Mouse (Mus musculus) ZHBTc4 (cell line): ENCODE measurements around the gene Gm11034.

Experiments used
- DNase-seq: peaks from one replicate; pipeline ENCODE4 v3.0.0-alpha.2; 2011; ENCODE audit warnings: low read depth, low spot score

Gm11034 gene

DNA sequence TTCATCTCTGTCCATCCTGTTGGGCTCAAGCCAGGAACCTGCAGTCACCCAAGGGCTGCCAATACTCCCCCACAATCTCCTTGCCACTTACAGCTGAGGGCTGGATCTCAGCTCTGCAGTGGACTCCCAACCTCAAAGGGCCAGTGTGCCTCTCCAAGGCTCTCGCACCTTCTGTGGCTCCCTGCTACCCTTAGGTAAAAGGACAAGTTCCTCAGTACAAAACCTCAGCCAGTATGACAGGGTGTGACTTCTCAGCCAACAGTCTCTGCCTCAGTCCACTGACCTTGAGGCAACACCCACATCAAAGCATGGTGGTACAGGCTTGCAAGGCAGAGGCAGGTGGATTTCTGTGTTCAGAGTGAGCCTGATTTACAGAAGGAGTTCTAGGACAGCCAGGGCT is 1.6 kb downstream of the Gm11034 start:
- DNase-seq, result no peak

DNA sequence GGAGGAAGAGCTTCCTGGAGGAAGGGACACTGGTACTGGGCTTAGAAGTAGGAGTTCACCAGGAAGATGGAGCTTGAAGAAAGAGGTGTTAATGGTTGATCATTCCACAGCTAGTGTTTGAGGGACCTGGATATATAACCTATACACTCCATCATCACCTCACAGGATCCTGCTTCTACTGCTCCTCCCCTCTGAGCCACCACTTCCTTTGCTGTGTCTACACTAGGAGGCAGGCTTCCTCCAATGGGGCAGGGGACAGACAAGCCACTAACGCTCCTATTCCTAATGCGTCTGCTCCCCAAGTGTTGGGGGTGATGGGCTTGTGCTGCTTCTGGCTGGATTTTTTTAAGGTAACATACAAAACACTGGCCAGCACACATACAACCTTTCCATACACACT is 2.7 kb downstream of the Gm11034 start:
- DNase-seq, result no peak

DNA sequence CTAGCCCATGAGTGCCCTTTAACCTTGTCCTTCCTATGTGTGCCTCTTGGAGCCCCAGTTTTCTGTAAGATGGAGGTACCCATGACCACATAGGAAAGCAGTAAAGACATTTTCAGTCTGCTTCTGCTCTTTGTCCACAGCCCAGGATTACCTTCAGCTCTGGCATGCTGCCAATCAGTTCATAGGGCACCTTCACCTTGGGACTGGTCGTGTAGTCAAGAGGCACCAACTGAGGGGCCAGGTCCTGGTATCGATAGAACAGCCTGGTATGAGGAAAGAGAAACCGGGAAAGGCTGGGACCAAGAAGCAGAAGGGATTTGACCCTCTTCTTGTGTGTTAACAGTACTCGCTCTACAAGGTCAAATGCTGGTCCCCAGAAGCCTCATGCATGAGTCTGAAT is 3.2 kb downstream of the Gm11034 start:
- DNase-seq, result no peak

DNA sequence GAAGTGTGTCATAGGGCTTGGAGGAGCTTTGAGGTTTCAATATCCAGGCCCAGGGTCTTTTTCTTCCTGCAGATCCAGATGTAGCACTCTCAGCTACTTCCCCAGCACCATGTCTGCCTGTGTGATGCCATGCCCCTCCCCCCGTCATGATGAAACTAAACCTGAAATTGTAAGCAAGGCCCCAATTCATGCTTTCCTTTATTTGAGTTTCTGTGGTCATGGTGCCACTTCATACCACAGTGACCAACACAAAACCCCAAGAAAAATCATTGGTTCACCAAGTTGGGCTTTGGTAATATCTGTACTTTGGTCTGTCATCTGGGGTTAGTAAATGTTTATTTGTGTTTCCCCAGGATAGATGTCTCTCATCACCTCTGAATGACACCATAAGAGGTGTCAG is 4.9 kb downstream of the Gm11034 start:
- DNase-seq, result no peak

DNA sequence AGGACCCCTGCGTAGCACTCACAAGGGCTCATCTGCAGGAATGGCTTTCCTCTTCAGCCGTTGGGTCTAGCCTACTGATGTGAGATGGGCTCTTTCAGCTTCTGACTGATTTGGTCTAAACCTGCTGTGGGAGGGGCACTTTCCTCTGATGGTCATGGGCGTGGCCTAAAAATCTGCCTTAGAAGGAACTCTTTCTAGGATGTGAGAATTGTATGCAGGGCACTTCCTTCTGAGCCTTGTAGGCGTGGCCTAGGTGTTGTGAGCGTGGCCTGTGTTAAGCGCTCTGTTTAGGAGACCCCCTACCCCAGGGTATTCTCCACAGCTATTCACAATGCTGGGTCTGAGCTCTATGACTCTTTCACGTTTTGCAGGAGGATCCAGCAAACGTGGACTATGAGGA is 15.4 kb downstream of the Gm11034 start:
- peak; percentile 92 for DNase-seq

DNA sequence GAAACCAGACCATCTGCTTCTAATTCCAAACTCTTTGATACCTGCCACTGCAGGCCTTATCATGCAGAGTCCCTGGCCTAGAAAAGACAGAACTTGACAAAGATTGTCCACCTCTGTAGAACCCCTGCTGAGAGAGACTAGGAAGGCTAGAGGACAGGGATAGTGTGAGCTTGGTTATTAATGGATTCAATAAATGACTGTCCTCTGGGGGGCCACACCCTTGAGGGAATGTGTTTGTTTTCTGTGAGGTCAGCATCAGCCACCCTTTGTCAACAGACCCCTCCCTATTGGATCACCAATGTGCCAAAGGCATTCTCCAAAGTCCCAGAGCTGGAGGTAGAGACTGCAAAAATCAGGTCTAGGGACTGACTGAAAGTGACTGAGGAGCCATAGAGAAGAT is 21.4 kb downstream of the Gm11034 start:
- DNase-seq, result peak; percentile 60

DNA sequence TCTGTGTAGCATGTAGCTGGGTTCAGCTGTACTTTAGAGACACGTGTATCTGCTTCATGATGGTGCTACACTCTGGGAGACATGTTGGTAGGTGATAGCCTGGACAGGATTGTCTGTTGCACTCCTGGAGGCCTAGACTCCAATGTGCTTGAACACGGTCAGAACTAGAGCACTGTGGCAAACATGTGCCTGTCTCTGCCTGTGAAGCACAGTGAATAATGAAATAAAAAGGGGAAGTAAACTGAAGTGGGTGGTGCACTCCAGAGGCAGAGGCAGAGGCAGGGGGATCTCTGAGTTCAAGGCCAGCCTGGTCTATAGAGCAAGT is 23.3 kb downstream of the Gm11034 start:
- DNase-seq, result no peak

DNA sequence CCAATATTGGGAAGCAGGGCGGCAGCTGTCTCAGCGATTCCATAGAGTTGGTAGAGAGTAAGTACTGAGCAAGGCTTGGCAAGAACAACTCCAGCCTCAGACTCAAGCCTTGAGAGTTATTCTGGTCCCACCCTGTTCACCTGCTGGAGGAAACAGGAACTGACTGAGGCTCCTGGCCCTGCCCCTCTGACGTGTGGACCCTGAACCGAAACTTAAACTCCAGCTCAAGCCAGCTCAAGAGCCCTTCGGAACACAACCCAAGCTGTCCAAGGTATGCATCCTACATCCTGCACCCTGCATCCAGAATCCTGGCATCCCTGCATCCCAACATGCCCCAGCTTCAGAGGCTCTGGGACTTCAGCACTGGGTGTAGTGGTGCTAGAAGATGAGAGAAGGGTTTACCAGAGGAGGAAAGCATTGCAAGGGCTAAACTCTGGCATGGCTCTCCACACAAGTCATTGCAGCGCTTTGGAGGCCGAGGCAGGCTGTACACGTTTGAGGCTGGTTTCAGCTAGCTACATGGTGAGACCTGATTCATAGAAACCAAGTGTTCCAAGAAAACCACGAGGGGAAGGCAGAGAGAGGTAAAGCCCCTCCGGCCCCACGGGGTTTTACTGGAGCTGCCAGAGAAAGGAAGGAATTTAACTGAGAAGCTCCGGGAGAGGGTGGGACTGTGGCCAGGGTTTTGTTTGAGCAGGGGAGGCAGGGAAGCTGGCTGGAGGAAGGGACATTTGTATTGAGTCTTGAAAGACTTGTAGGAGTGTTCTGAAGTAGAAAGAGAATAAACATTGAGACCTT is 23.8 kb downstream of the Gm11034 start, which contains the start of gene Hsh2d:
TSS of gene Hsh2d (plus strand) at position 222 of the 798 bp plus-strand sequence.
- DNase-seq, result peak; percentile 71

DNA sequence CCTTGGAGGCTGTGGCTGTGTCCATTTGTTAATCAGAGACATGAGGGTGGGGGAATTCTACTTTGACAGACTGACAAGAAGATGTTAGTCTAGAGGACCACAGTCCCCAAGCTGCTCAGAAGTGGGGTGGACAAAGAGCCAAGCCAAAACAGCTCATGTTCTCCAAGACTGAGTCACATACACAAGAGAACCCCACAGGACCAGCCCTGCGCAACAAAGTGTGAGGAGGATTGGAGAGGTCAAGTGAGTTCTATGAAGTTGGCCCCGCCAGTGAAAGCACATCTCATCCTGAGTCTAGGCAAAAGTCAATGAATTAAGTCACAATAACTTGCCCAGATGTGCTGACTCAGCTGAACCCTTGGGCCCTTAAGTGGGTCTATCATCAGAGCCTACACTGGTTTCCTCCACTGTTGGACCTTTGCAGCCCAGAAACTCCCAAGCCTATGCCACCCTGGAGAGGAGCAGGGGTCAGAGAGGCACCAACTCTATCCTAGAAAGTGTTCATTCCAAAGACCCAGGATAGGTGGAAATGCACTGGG is 25.6 kb downstream of the Gm11034 start:
- DNase-seq, result no peak

DNA sequence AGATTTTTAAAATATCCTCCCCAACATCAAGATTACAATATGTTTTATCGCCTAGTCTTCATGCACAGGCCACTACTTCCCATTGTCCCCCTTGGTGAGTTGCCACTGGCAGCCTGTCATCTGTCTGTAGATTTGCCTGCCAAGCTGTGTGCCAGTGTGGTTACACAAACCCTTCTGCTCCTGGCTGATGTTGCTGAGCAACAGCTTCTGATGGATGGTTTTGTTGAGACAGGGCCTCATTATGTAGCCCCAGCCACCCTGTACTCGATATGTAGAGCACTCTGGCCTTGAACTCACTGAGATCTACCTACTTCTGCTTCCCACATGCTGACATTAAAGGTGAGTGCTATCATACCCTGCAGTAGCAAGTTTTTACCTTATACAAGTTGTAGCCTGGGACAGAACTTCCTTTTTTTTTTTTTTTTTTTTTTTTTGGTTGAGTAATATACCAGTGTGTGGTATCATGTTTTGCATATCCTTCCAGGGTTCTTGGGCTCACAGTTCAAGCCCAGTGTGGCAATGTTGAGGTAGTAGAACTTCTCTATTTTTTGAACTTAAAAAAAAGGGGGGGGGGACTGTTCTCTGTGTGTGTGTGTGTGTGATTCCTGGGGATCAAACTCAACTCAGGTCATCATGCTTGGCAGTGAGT is 29.8 kb downstream of the Gm11034 start:
- DNase-seq, result no peak

DNA sequence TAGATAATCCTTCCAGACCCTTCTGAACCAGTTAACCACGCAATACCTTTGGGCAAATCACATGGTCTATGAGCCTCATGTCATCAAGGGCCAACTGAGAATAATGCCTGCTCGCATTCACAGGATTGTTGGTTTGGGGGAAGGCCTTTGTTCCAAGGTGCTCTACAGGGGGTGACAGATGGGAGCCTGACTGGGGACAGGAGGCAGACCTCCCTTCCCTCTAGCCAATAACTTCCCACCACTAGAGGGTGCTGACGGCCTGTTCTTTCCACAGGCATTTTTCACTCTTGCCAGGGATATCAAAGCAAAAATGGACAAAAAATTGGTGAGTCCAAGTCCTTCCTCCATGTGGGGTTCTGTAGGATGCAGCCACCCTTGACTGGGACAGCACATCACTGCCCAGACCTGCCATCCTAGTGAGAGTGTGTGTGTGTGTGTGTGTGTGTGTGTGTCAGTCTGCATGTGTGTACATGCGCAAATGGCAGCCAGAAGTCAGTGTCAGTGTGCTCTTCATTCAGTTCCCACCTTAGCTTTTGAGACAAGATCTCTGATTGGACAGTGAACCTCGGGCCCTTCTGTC is 36.0 kb downstream of the Gm11034 start:
- DNase-seq, result peak; percentile 72

DNA sequence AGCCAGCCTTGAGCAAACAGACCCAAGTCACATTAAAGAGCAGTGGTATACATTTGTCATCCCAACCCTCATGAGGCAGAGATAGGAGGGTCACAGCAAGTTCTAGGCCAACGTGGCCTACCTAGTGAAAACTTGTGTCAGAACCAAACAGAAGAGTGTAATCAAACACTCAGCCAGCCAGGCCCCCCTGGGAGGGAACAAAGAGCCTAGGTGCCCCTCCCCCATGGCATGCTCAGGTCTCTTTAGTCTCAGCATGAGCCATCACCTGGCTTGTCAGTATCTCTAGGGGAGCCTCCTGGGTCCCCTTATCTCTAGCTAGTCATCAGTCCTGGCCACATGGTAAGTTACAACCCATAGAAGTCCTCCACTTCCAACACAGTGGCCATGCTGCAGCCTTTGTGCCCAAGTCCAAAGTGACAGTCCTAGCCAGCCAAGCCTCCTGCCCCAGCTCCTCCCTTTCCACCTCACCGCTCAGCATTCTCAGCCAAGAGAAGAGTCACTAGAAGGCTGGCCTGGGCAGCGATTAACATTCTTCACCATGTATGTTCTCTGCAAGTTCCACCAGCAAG is 43.7 kb downstream of the Gm11034 start:
- no peak for DNase-seq

DNA sequence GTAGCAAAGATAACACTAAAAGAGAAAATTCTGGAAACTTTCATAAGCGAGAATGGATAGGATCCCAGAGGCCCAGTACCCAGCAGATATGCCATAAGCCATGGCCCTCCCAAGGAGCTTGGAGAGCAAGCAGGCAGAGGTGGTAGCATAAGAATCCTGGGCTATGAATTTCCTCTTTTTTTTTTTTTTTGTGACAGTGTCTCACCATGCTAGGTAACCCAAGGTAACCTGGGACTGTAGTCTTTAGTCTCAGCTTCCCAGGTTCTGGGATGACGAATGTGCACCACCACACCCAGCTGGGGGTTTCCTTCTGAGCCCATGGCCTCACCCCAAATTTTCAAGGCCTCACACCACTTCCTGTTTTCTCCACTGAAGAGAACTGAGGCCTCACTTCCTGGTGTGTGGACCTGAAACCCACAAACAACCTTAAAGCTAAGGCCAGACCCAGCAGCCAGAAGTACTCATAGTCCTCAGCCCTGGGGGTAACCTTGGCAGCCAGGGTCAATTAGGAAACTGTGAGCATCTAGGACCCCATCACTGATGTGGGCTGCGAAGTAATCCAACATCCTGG is 44.3 kb downstream of the Gm11034 start:
- no peak for DNase-seq
